8 mouse cellular contexts compared by ENCODE assay signal in the genomic region with DNA sequence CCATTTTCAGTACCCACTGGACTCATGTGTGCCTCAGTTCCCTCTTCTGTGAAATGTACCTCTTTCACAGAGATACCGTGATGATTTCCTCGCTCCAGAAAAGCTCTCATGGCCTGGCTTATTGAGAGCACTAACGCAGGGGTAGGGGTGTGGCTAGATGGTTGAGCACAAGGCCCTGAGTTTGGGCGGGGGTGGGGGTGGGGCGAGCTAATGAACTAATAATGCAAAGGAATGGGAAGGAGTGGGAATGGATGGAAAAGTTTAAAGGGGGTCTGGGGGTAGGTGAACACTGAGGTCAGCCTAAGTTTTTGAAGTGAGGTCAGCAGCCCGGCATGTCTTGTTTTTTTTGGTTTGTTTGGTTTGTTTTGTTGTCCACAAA.
DNase-seq lines count a peak whose midpoint lies in the region; ATAC-seq lines count a peak whose summit lies in the region.
"Had no signal": no experiment of that assay in that cellular context is flagged by ENCODE, and none has a peak within 500 bp of the region (broad histone marks: within the 10 kb centered on the region; RNA-seq: fewer than 3 reads in every experiment).

No protein-coding gene starts in this region.

- H3K9ac ChIP-seq in lung, embryonic 16.5 days (ENCODE audit: low read length), result peak overlapping the region; percentile 53
- peak overlapping the region; percentile 60 for H3K9ac ChIP-seq in forebrain, embryonic 12.5 days
- no peak overlapping the region for H3K9ac ChIP-seq in liver, embryonic 12.5 days
- peak overlapping the region; percentile 57 for H3K9ac ChIP-seq in stomach, embryonic 16.5 days (ENCODE audit: low read length)

- H3K4me1 ChIP-seq in lung, embryonic 16.5 days (replicated peaks; ENCODE audit: control insufficient read depth, insufficient read depth, low read length), result 0 out of 2 replicates have a peak, but pooled peaks cover 3% of the 10 kb centered on the region
- peaks cover 19% of the 10 kb centered on the region for H3K4me1 ChIP-seq in forebrain, embryonic 12.5 days
- H3K4me1 ChIP-seq in liver, embryonic 12.5 days, result 0 out of 2 replicates have a peak, but pooled peaks cover 5% of the 10 kb centered on the region
- 0 out of 2 replicates have a peak, but pooled peaks cover 2% of the 10 kb centered on the region for H3K4me1 ChIP-seq in stomach, embryonic 16.5 days (ENCODE audit: control insufficient read depth, insufficient read depth, low read length)

- 8% methylated on average over 6 of the region's 6 CpGs for WGBS in lung, embryonic 16.5 days
- 2% methylated on average over 6 of the region's 6 CpGs for WGBS in forebrain, embryonic 12.5 days
- WGBS in liver, embryonic 12.5 days (ENCODE audit: insufficient replicate concordance), result 12% methylated on average over 6 of the region's 6 CpGs
- WGBS in stomach, embryonic 16.5 days, result 11% methylated on average over 6 of the region's 6 CpGs

- ATAC-seq in lung, embryonic 16.5 days (ENCODE audit: low read depth), result no peak
- ATAC-seq in forebrain, embryonic 12.5 days (ENCODE audit: low FRiP score), result peak; percentile 78
- no peak for ATAC-seq in liver, embryonic 12.5 days
- ATAC-seq in stomach, embryonic 16.5 days (ENCODE audit: insufficient read depth, low FRiP score), result no peak

- H3K4me2 ChIP-seq in lung, embryonic 16.5 days (ENCODE audit: low read depth, low read length), result peak overlapping the region; percentile 88
- peak overlapping the region; percentile 73 for H3K4me2 ChIP-seq in forebrain, embryonic 12.5 days
- peak overlapping the region; percentile 70 for H3K4me2 ChIP-seq in liver, embryonic 12.5 days
- H3K4me2 ChIP-seq in stomach, embryonic 16.5 days (ENCODE audit: low read depth, low read length), result peak overlapping the region; percentile 95

- H3K27ac ChIP-seq in lung, embryonic 16.5 days (ENCODE audit: low read length), result no peak overlapping the region
- H3K27ac ChIP-seq in forebrain, embryonic 12.5 days, result peak overlapping the region; percentile 83
- no peak overlapping the region for H3K27ac ChIP-seq in liver, embryonic 12.5 days
- H3K27ac ChIP-seq in stomach, embryonic 16.5 days (ENCODE audit: low read length), result no peak overlapping the region

- H3K9me3 ChIP-seq in lung, embryonic 16.5 days (ENCODE audit: control insufficient read depth, low read length), result no peaks in the 10 kb centered on the region
- 0 out of 2 replicates have a peak, but pooled peaks cover 2% of the 10 kb centered on the region for H3K9me3 ChIP-seq in forebrain, embryonic 12.5 days
- no peaks in the 10 kb centered on the region for H3K9me3 ChIP-seq in liver, embryonic 12.5 days (replicated peaks)
- H3K9me3 ChIP-seq in stomach, embryonic 16.5 days (replicated peaks; ENCODE audit: control insufficient read depth, low read length), result no peaks in the 10 kb centered on the region

- peak overlapping the region; percentile 54 for H3K4me3 ChIP-seq in lung, embryonic 16.5 days (ENCODE audit: low read length)
- peak overlapping the region; percentile 44 for H3K4me3 ChIP-seq in forebrain, embryonic 12.5 days (replicated peaks)
- H3K4me3 ChIP-seq in liver, embryonic 12.5 days, result peak overlapping the region; percentile 47
- peak overlapping the region; percentile 53 for H3K4me3 ChIP-seq in stomach, embryonic 16.5 days (replicated peaks; ENCODE audit: low read length)

- intact Hi-C loops in gastrocnemius, postnatal 14 days (cut with DNase I; ENCODE audit: low total_unique reads), result no loop called here

- H3K36me3 ChIP-seq in lung, embryonic 16.5 days (ENCODE audit: control insufficient read depth, insufficient read depth, low read length), result no peaks in the 10 kb centered on the region
- H3K36me3 ChIP-seq in forebrain, embryonic 12.5 days (replicated peaks), result no peaks in the 10 kb centered on the region
- no peaks in the 10 kb centered on the region for H3K36me3 ChIP-seq in liver, embryonic 12.5 days
- no peaks in the 10 kb centered on the region for H3K36me3 ChIP-seq in stomach, embryonic 16.5 days (ENCODE audit: control insufficient read depth, insufficient read depth, low read length)

- H3K27me3 ChIP-seq in lung, embryonic 16.5 days (ENCODE audit: control insufficient read depth, insufficient read depth, low read depth, low read length), result no peaks in the 10 kb centered on the region
- H3K27me3 ChIP-seq in forebrain, embryonic 12.5 days, result no peaks in the 10 kb centered on the region
- H3K27me3 ChIP-seq in liver, embryonic 12.5 days (replicated peaks), result peaks cover 22% of the 10 kb centered on the region
- H3K27me3 ChIP-seq in stomach, embryonic 16.5 days (ENCODE audit: control insufficient read depth, insufficient read depth, low read length), result no peaks in the 10 kb centered on the region

- DNase-seq in lung, postnatal 36 days, result no peak
- no peak for DNase-seq in yolk sac, embryonic 10.5 days (ENCODE audit: low spot score)
- no peak for DNase-seq in gastrocnemius, postnatal 14 days
- DNase-seq: kidney, adult 2 months had no signal
